Mouse (Mus musculus): ENCODE measurements at regions not wholly inside any gene's neighbourhood (a gene's known extent, or its start where the extent isn't known, plus 50 kb on each side); places are given as distances from the start of the nearest gene placed in this dataset.

DNA sequence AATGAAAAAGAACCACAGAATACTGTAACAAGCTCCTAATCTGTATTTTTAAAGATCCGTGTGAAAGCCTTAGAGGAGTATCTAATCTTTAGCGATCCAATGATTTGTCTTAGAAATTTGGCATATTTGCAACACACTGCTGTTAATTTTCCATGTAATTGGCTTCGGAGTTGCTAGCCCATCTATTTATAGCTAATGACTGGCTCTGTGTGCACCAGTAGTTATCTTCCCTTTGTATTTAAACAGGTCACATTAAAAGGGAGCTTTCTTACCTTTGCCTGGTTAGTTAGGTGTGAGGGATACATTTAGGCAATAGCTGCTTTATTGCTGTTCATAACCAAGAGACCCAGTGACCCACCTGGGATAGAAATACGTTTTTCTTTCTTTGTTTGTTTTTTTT lies 256.3 kb upstream of the Mme start:
- no peak overlapping the region for H3K4me3 ChIP-seq (ENCODE audit: low read depth, low read length)
- no peak overlapping the region for H3K4me2 ChIP-seq (ENCODE audit: low read length)
- H3K4me1 ChIP-seq (ENCODE audit: control insufficient read depth, insufficient read depth, low read length): no peaks in the 10 kb centered on the region
- 71% methylated on average over 4 of the region's 4 CpGs for WGBS
- ATAC-seq: no peak
- H3K36me3 ChIP-seq (ENCODE audit: control insufficient read depth, insufficient read depth, low read length): no peaks in the 10 kb centered on the region
- H3K27ac ChIP-seq (ENCODE audit: low read length): no peak overlapping the region
- no peak overlapping the region for H3K9ac ChIP-seq (ENCODE audit: low read depth, low read length)
- H3K27me3 ChIP-seq (ENCODE audit: control insufficient read depth, insufficient read depth, low read depth, low read length): no peaks in the 10 kb centered on the region
- H3K9me3 ChIP-seq (replicated peaks; ENCODE audit: control insufficient read depth, low read length, poor library complexity, severe bottlenecking): no peaks in the 10 kb centered on the region

DNA sequence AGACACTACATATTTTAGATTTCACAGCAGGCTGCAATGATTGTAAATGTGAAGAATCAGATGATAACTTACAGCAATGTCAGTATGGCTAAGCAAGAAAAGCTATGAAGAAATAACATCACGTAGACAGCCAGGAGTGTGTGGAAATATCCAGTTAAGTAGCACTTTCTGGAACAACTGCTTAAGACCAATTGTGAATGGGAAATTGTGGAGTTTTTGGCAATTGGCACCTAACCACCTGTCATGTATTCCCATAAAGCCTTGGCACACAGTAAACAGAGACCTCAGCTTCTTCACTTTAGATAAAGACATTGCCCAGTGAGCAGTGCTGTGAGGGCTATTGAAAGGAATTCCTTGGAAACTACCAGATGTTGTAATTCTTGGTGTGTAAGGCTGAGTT lies 264.4 kb upstream of the Mme start:
- no peak for ATAC-seq
- Histone ChIP-seq H3K4me3 (ENCODE audit: low read depth, low read length) (no peak overlapping the region), H3K9me3 (replicated peaks; ENCODE audit: control insufficient read depth, low read length, poor library complexity, severe bottlenecking) (no peaks in the 10 kb centered on the region), H3K27me3 (ENCODE audit: control insufficient read depth, insufficient read depth, low read depth, low read length) (no peaks in the 10 kb centered on the region), H3K9ac (ENCODE audit: low read depth, low read length) (no peak overlapping the region), H3K27ac (ENCODE audit: low read length) (no peak overlapping the region), H3K4me1 (ENCODE audit: control insufficient read depth, insufficient read depth, low read length) (no peaks in the 10 kb centered on the region), H3K36me3 (ENCODE audit: control insufficient read depth, insufficient read depth, low read length) (no peaks in the 10 kb centered on the region), H3K4me2 (ENCODE audit: low read length) (no peak overlapping the region)
- 100% methylated on average over 1 of the region's 1 CpGs for WGBS

DNA sequence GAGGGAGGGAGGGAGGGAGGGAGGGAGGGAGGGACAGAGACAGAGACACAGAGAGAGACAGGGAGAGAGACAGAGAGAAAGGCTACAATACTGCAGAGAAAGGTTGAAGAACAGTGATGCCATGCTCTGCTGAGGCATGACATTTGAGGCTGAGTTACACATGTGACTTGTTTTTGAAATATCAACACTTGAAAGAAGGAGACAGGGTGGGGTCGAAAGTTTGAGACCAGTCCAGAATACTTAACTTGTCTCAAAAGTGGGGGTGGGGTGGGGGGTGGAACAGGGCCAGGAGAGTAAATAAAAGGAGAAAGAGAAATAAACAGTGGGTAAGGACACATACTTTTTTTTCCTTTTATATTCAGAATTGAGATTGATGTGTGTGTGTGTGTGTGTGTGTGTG lies 278.1 kb upstream of the Mme start:
- Histone ChIP-seq H3K4me3 (ENCODE audit: low read depth, low read length) (no peak overlapping the region), H3K9ac (ENCODE audit: low read depth, low read length) (no peak overlapping the region), H3K27ac (ENCODE audit: low read length) (no peak overlapping the region), H3K4me1 (ENCODE audit: control insufficient read depth, insufficient read depth, low read length) (no peaks in the 10 kb centered on the region), H3K4me2 (ENCODE audit: low read length) (no peak overlapping the region), H3K27me3 (ENCODE audit: control insufficient read depth, insufficient read depth, low read depth, low read length) (no peaks in the 10 kb centered on the region), H3K9me3 (replicated peaks; ENCODE audit: control insufficient read depth, low read length, poor library complexity, severe bottlenecking) (no peaks in the 10 kb centered on the region), H3K36me3 (ENCODE audit: control insufficient read depth, insufficient read depth, low read length) (no peaks in the 10 kb centered on the region)
- WGBS: 71% methylated on average over 1 of the region's 1 CpGs
- ATAC-seq: no peak

DNA sequence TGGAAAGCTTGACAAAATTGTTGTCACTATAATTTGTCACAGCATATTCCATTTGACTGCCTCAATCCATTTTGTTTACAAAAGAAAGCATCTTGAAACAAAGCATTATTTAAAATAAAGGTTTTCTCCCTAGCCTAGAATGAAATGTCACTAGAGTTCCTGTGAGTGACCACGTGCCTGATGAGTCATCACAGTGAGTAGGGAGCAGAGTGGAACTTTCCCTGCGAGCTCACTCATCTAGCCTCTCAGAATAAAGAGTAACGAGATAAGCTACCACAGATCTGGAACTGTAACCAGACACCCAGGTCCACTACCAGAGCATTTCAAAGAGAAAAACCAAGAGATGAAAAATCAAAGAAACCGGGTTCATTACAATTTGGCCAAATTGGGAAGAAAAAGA lies 278.7 kb upstream of the Mme start:
- H3K4me2 ChIP-seq (ENCODE audit: low read length): no peak overlapping the region
- H3K4me1 ChIP-seq (ENCODE audit: control insufficient read depth, insufficient read depth, low read length): no peaks in the 10 kb centered on the region
- no peaks in the 10 kb centered on the region for H3K36me3 ChIP-seq (ENCODE audit: control insufficient read depth, insufficient read depth, low read length)
- ATAC-seq: no peak
- no peak overlapping the region for H3K4me3 ChIP-seq (ENCODE audit: low read depth, low read length)
- H3K9me3 ChIP-seq (replicated peaks; ENCODE audit: control insufficient read depth, low read length, poor library complexity, severe bottlenecking): no peaks in the 10 kb centered on the region
- H3K27me3 ChIP-seq (ENCODE audit: control insufficient read depth, insufficient read depth, low read depth, low read length): no peaks in the 10 kb centered on the region
- H3K9ac ChIP-seq (ENCODE audit: low read depth, low read length): no peak overlapping the region
- 61% methylated on average over 4 of the region's 4 CpGs for WGBS
- no peak overlapping the region for H3K27ac ChIP-seq (ENCODE audit: low read length)

DNA sequence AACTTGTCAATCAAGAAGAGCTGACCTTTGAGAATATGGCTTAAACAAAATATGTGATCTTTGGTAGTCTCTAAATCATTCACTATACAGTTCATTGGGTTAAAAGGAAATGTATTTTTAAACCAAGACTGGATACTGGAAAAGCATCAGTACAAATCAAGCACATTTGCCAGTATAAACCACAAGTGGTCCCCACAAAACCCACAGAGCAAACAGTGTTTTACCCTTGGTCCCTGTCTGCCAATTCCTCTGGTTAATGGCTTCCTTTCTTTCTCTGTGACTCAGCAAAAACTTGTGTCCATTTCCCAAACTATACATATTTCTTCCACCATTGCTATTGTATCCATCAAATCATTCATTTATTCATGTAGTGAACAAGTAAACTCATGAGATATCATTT lies 296.0 kb upstream of the Mme start:
- Histone ChIP-seq H3K4me1 (ENCODE audit: control insufficient read depth, insufficient read depth, low read length) (no peaks in the 10 kb centered on the region), H3K27ac (ENCODE audit: low read length) (no peak overlapping the region), H3K4me3 (ENCODE audit: low read depth, low read length) (no peak overlapping the region), H3K36me3 (ENCODE audit: control insufficient read depth, insufficient read depth, low read length) (no peaks in the 10 kb centered on the region), H3K9ac (ENCODE audit: low read depth, low read length) (no peak overlapping the region), H3K9me3 (replicated peaks; ENCODE audit: control insufficient read depth, low read length, poor library complexity, severe bottlenecking) (no peaks in the 10 kb centered on the region), H3K27me3 (ENCODE audit: control insufficient read depth, insufficient read depth, low read depth, low read length) (no peaks in the 10 kb centered on the region), H3K4me2 (ENCODE audit: low read length) (no peak overlapping the region)
- no peak for ATAC-seq

DNA sequence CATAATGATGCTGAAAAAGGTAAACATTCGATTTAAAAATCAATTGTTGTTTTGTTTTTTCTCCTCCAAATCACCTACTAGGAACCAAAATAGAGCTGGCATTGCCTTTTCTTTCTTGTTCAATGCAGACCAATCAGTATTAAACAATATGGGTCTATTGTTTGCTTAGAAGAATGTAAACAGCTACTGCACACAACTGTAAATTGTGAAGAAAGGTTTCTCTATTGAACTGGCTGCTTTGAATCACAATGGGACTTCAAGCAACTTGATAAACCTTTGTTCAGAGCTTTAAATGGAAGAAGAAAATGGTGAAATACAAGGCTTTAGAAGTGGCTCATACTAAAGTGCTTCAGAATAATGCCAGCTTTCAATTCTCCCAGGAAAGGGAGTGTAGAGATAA lies 302.7 kb upstream of the Mme start:
- WGBS: 80% methylated on average over 1 of the region's 1 CpGs
- H3K27me3 ChIP-seq (ENCODE audit: control insufficient read depth, insufficient read depth, low read depth, low read length): no peaks in the 10 kb centered on the region
- no peaks in the 10 kb centered on the region for H3K36me3 ChIP-seq (ENCODE audit: control insufficient read depth, insufficient read depth, low read length)
- H3K4me1 ChIP-seq (ENCODE audit: control insufficient read depth, insufficient read depth, low read length): no peaks in the 10 kb centered on the region
- no peak overlapping the region for H3K27ac ChIP-seq (ENCODE audit: low read length)
- no peak overlapping the region for H3K4me2 ChIP-seq (ENCODE audit: low read length)
- no peaks in the 10 kb centered on the region for H3K9me3 ChIP-seq (replicated peaks; ENCODE audit: control insufficient read depth, low read length, poor library complexity, severe bottlenecking)
- ATAC-seq: no peak
- no peak overlapping the region for H3K9ac ChIP-seq (ENCODE audit: low read depth, low read length)
- H3K4me3 ChIP-seq (ENCODE audit: low read depth, low read length): no peak overlapping the region

DNA sequence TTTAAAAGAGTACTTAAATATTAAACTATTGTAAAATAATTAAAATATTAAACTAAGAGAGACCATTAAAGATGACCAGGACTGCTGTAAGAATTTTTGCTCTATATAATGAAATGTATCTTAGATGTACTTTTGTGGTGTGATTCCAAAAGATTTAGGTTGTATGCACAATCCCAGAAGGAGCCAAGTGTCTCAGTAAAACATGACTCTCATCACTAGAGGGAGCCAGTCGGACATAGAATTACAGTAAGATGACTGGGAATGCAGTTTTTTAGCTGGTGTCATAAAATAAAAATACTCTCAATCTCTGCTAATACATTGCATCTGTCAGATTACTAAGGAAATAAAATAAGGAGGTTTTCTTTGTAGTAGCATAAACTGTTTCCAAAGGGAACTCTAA lies 316.9 kb upstream of the Mme start:
- WGBS: 5% methylated on average over 1 of the region's 1 CpGs
- no peaks in the 10 kb centered on the region for H3K4me1 ChIP-seq (ENCODE audit: control insufficient read depth, insufficient read depth, low read length)
- no peak overlapping the region for H3K4me3 ChIP-seq (ENCODE audit: low read depth, low read length)
- no peaks in the 10 kb centered on the region for H3K9me3 ChIP-seq (replicated peaks; ENCODE audit: control insufficient read depth, low read length, poor library complexity, severe bottlenecking)
- H3K4me2 ChIP-seq (ENCODE audit: low read length): no peak overlapping the region
- ATAC-seq: 0 out of 2 replicates have a peak, but pooled peaks have one; percentile 48
- H3K9ac ChIP-seq (ENCODE audit: low read depth, low read length): no peak overlapping the region
- no peak overlapping the region for H3K27ac ChIP-seq (ENCODE audit: low read length)
- no peaks in the 10 kb centered on the region for H3K36me3 ChIP-seq (ENCODE audit: control insufficient read depth, insufficient read depth, low read length)
- no peaks in the 10 kb centered on the region for H3K27me3 ChIP-seq (ENCODE audit: control insufficient read depth, insufficient read depth, low read depth, low read length)

DNA sequence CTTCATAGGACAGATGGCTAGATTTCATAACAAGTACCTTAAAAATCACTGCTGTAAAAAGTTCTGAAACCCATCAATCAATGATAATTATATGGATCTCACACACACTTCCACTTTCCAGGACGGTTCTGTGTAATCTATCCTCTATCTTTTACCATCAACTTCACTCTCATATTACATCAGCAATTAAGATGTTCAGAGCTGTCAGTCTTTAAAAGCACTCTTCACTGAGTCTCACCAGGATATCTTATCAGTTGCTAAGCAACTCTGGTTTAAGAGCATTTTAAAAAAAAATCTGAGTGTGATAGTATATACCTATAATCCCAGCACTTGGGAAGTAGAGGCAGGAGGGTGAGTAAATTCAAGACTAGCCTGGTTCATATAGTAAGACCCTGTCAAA lies 312.0 kb upstream of the Gpr149 start:
- H3K9ac ChIP-seq (ENCODE audit: low read depth, low read length): no peak overlapping the region
- H3K4me3 ChIP-seq (ENCODE audit: low read depth, low read length): no peak overlapping the region
- H3K27ac ChIP-seq (ENCODE audit: low read length): no peak overlapping the region
- H3K4me2 ChIP-seq (ENCODE audit: low read length): no peak overlapping the region
- WGBS: 26% methylated on average over 1 of the region's 1 CpGs
- no peaks in the 10 kb centered on the region for H3K36me3 ChIP-seq (ENCODE audit: control insufficient read depth, insufficient read depth, low read length)
- H3K4me1 ChIP-seq (ENCODE audit: control insufficient read depth, insufficient read depth, low read length): no peaks in the 10 kb centered on the region
- H3K9me3 ChIP-seq (replicated peaks; ENCODE audit: control insufficient read depth, low read length, poor library complexity, severe bottlenecking): no peaks in the 10 kb centered on the region
- H3K27me3 ChIP-seq (ENCODE audit: control insufficient read depth, insufficient read depth, low read depth, low read length): no peaks in the 10 kb centered on the region
- no peak for ATAC-seq

DNA sequence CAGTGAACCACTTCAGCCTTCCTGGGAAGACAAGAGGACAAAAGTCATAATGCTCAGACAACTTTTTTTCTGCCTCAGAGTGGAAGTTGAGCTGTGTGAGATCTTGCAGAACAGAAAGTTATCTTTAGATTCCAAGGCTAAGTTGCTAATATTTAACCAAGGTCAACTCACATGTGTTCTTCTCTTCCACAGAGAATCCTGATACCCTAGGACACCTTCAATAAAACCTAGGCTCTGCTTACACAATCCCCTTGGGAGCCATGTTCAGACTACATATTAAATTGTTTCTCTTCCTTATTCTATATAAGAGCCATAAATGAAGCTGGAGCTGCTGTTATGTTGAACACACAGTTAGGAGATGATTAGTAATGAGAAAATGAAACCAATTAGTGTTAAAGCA lies 280.2 kb upstream of the Gpr149 start:
- H3K27me3 ChIP-seq (ENCODE audit: control insufficient read depth, insufficient read depth, low read depth, low read length): no peaks in the 10 kb centered on the region
- H3K27ac ChIP-seq (ENCODE audit: low read length): no peak overlapping the region
- no peak overlapping the region for H3K9ac ChIP-seq (ENCODE audit: low read depth, low read length)
- no peak overlapping the region for H3K4me3 ChIP-seq (ENCODE audit: low read depth, low read length)
- H3K4me2 ChIP-seq (ENCODE audit: low read length): no peak overlapping the region
- no peaks in the 10 kb centered on the region for H3K9me3 ChIP-seq (replicated peaks; ENCODE audit: control insufficient read depth, low read length, poor library complexity, severe bottlenecking)
- H3K36me3 ChIP-seq (ENCODE audit: control insufficient read depth, insufficient read depth, low read length): no peaks in the 10 kb centered on the region
- ATAC-seq: no peak
- no peaks in the 10 kb centered on the region for H3K4me1 ChIP-seq (ENCODE audit: control insufficient read depth, insufficient read depth, low read length)
